Comparison of ENCODE assay signal across 10 mouse cellular contexts in the genomic region with DNA sequence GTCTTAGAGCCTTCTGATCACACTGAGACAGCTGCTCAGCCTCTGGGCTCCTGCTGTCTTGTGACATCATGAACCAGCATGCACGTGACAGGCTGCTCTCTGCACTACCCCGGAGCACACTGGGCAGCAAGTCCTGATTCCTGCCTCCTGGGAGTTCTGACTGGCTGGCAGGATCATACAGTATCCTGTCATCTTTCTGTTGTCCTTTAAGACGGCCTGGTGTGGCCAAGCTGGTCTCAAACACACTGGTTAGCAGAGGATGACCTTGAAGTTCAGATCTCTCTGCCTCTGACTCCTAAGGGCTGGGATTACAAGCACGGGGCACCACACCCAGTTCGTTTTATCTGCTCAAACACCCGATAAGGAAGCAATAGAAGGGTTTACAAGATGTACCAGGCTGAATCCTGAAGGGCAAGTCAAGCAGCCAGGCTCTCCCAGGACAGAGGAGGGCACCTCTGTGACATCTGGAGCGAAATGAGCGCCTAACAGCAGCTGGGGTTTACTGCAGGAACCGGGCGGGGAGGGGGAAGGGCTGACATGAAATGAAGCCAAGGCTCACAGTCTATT. TPM values are rescaled to one million over a fixed set of nuclear protein-coding genes. Genes with fewer than 3 reads are reported as not detected.
DNase-seq lines count a peak whose midpoint lies in the region; ATAC-seq and TF ChIP-seq lines count a peak whose summit lies in the region.
"Had no signal": no experiment of that assay in that cellular context is flagged by ENCODE, and none has a peak within 500 bp of the region (broad histone marks: within the 10 kb centered on the region; RNA-seq: fewer than 3 reads in every experiment).

No protein-coding gene starts in this region.

- no peaks in the 10 kb centered on the region for H3K27me3 ChIP-seq in forebrain, postnatal 0 days (ENCODE audit: insufficient read depth, low read length)
- no peaks in the 10 kb centered on the region for H3K27me3 ChIP-seq in forebrain, embryonic 10.5 days (ENCODE audit: poor library complexity, severe bottlenecking)
- no peaks in the 10 kb centered on the region for H3K27me3 ChIP-seq in heart, postnatal 0 days (ENCODE audit: control insufficient read depth, insufficient read depth, low read length)

- peaks cover 40% of the 10 kb centered on the region for H3K36me3 ChIP-seq in forebrain, postnatal 0 days (ENCODE audit: insufficient read depth)
- peaks cover 68% of the 10 kb centered on the region for H3K36me3 ChIP-seq in forebrain, embryonic 10.5 days (replicated peaks)
- H3K36me3 ChIP-seq in heart, postnatal 0 days (replicated peaks; ENCODE audit: control insufficient read depth, insufficient read depth, low read length) = peaks cover 49% of the 10 kb centered on the region

- 82% methylated on average over 10 of the region's 10 CpGs for WGBS in forebrain, postnatal 0 days
- 88% methylated on average over 10 of the region's 10 CpGs for WGBS in forebrain, embryonic 10.5 days
- WGBS in heart, postnatal 0 days = 34% methylated on average over 10 of the region's 10 CpGs

- DNase-seq in forebrain, postnatal 0 days = no peak
- no peak for DNase-seq in forebrain, embryonic 10.5 days (ENCODE audit: extremely low spot score, low spot score)
- DNase-seq in ZHBTc4 (ENCODE audit: low read depth, low spot score) = peak; percentile 85
- DNase-seq in heart, postnatal 0 days (ENCODE audit: low spot score) = peak; percentile 27
- peak; percentile 68 for DNase-seq in lung, postnatal 10 days
- DNase-seq in cerebellum, postnatal 25 days = no peak
- no peak for DNase-seq in urinary bladder, postnatal 4 days (ENCODE audit: low spot score in 2 of 2)

- no peak overlapping the region for H3K4me2 ChIP-seq in forebrain, postnatal 0 days (ENCODE audit: low read depth)
- H3K4me2 ChIP-seq in heart, postnatal 0 days (ENCODE audit: low read depth, low read length) = no peak overlapping the region

- no peak overlapping the region for H3K27ac ChIP-seq in forebrain, postnatal 0 days (ENCODE audit: low read depth, low read length)
- H3K27ac ChIP-seq in forebrain, embryonic 10.5 days = no peak overlapping the region
- H3K27ac ChIP-seq in heart, postnatal 0 days (ENCODE audit: low read depth) = peak overlapping the region; percentile 62
- H3K27ac ChIP-seq: left cerebral cortex, adult 2 months had no signal

- no peaks in the 10 kb centered on the region for H3K9me3 ChIP-seq in forebrain, postnatal 0 days (ENCODE audit: low read length)
- H3K9me3 ChIP-seq in forebrain, embryonic 10.5 days = no peaks in the 10 kb centered on the region
- no peaks in the 10 kb centered on the region for H3K9me3 ChIP-seq in heart, postnatal 0 days (replicated peaks; ENCODE audit: control insufficient read depth, low read length)

- H3K4me3 ChIP-seq in forebrain, postnatal 0 days (ENCODE audit: low read depth, low read length) = no peak overlapping the region
- no peak overlapping the region for H3K4me3 ChIP-seq in forebrain, embryonic 10.5 days
- H3K4me3 ChIP-seq in heart, postnatal 0 days (ENCODE audit: low read depth, low read length) = no peak overlapping the region
- H3K4me3 ChIP-seq: left cerebral cortex, adult 2 months had no signal

- no peak for TF ChIP-seq CTCF in forebrain, postnatal 0 days (IDR thresholded peaks at IDR 0.05; ENCODE audit: low read depth)
- TF ChIP-seq CTCF in heart, postnatal 0 days (IDR thresholded peaks at IDR 0.05; ENCODE audit: low read depth) = no peak

- H3K4me1 ChIP-seq in forebrain, postnatal 0 days (ENCODE audit: insufficient read depth) = no peaks in the 10 kb centered on the region
- no peaks in the 10 kb centered on the region for H3K4me1 ChIP-seq in forebrain, embryonic 10.5 days
- H3K4me1 ChIP-seq in heart, postnatal 0 days (ENCODE audit: control insufficient read depth, insufficient read depth) = peaks cover 6% of the 10 kb centered on the region; the same call in 1 of the 2 replicates

- no peak for TF ChIP-seq EP300 in heart, postnatal 0 days (IDR thresholded peaks at IDR 0.05; ENCODE audit: low read depth)

- H3K9ac ChIP-seq in forebrain, postnatal 0 days = no peak overlapping the region
- no peak overlapping the region for H3K9ac ChIP-seq in heart, postnatal 0 days (replicated peaks; ENCODE audit: low read depth, low read length)

- ATAC-seq in forebrain, postnatal 0 days = peak; percentile 16; the same call in 1 of the 2 replicates
- ATAC-seq in heart, postnatal 0 days (ENCODE audit: insufficient read depth, low read depth) = peak; percentile 80
- ATAC-seq in erythroid progenitor cell, adult 5-6 weeks (replicated peaks; ENCODE audit: low FRiP score, poor library complexity, severe bottlenecking) = no peak

RNA-seq across cellular contexts. Expression of gene Akr1b3, which starts 12.5 kb away (rescaled TPM):
- total RNA-seq in forebrain, postnatal 0 days (2014; rRNA removed) = 78.5 and 88.6 TPM in 2 replicates
- polyA plus RNA-seq in forebrain, postnatal 0 days (2015; fragmentation: Nextera tagmentation; extraction: Ambion mirVana) = 98.3 and 117 TPM in 2 replicates
- 258 and 262 TPM in 2 replicates for polyA plus RNA-seq in forebrain, embryonic 10.5 days (2016; fragmentation: Nextera tagmentation; extraction: Ambion mirVana)
- 142 and 175 TPM in 2 replicates for total RNA-seq in heart, postnatal 0 days (2014; rRNA removed; ENCODE audit: low replicate concordance)
- polyA plus RNA-seq in heart, postnatal 0 days (2015; fragmentation: Nextera tagmentation; extraction: Ambion mirVana) = 163 and 165 TPM in 2 replicates
- total RNA-seq in erythroid progenitor cell, adult 5-6 weeks (2015; ENCODE audit: low replicate concordance) = 33.2 and 46.9 TPM in 2 replicates
- total RNA-seq in erythroid progenitor cell, adult 5-6 weeks (2017; ENCODE audit: low replicate concordance) = 12.5 and 16.8 TPM in 2 replicates

RNA-seq across cellular contexts. Expression of gene Akr1b8, which starts 49.2 kb away (rescaled TPM):
- 1.1 and 3.6 TPM in 2 replicates for total RNA-seq in forebrain, postnatal 0 days (2014; rRNA removed)
- polyA plus RNA-seq in forebrain, postnatal 0 days (2015; fragmentation: Nextera tagmentation; extraction: Ambion mirVana) = 1.7 and 2.5 TPM in 2 replicates
- 12.8 and 14.2 TPM in 2 replicates for polyA plus RNA-seq in forebrain, embryonic 10.5 days (2016; fragmentation: Nextera tagmentation; extraction: Ambion mirVana)
- total RNA-seq in heart, postnatal 0 days (2014; rRNA removed; ENCODE audit: low replicate concordance) = 1.3 and 15.4 TPM in 2 replicates
- polyA plus RNA-seq in heart, postnatal 0 days (2015; fragmentation: Nextera tagmentation; extraction: Ambion mirVana) = 8.5 and 9.7 TPM in 2 replicates
- total RNA-seq in erythroid progenitor cell, adult 5-6 weeks (2015; ENCODE audit: low replicate concordance) = not detected in 2 replicates
- total RNA-seq in erythroid progenitor cell, adult 5-6 weeks (2017; ENCODE audit: low replicate concordance) = not detected in 2 replicates
- total RNA-seq: common myeloid progenitor, adult 5-6 weeks had no signal

Comparison
In these comparisons a context has a peak if more than half of its experiments do, and no peak if none do; other contexts are left out.
1. DNase-seq: peak in ZHBTc4 (single experiment), heart, postnatal 0 days (single experiment) and lung, postnatal 10 days (single experiment); none in forebrain, postnatal 0 days (single experiment), forebrain, embryonic 10.5 days (single experiment), cerebellum, postnatal 25 days (0 of 2) and urinary bladder, postnatal 4 days (0 of 2).